Mouse (Mus musculus): Measurements from ENCODE around the gene Lrrc55. TPM values are rescaled to one million over a fixed set of nuclear protein-coding genes. Genes with fewer than 3 reads are reported as not detected.

Lrrc55 gene
- polyA plus RNA-seq, 1 experiment, result 0.61 TPM

- DNase-seq, result no peak
- H3K27ac ChIP-seq (ENCODE audit: insufficient read depth, low read depth, low read length), result no peak overlapping the region
- 77% methylated on average over 3 of the region's 3 CpGs for WGBS
- H3K4me1 ChIP-seq (ENCODE audit: control insufficient read depth, insufficient read depth, low read length), result no peaks in the 10 kb centered on the region
- H3K27me3 ChIP-seq (replicated peaks; ENCODE audit: control insufficient read depth, insufficient read depth, low read length), result no peaks in the 10 kb centered on the region
- H3K4me3 ChIP-seq (ENCODE audit: insufficient read depth, low read depth, low read length), result no peak overlapping the region
- no peaks in the 10 kb centered on the region for H3K36me3 ChIP-seq (ENCODE audit: control insufficient read depth, insufficient read depth, low read length)
- TF ChIP-seq POLR2A (IDR thresholded peaks at IDR 0.05; ENCODE audit: low read depth, low read length), result no peak
- TF ChIP-seq CTCF (conservative IDR thresholded peaks at IDR 0.05; ENCODE audit: insufficient read depth, insufficient read length, low read depth, low read length), result no peak
Observed at GRCm38 (mm10) chr2:85227816-85228335, 30.9 kb upstream of the Lrrc55 start.

GRCm38 (mm10) chr2:85224221-85225179 lies 27.5 kb upstream of the Lrrc55 start:
- Histone ChIP-seq H3K27ac (ENCODE audit: insufficient read depth, low read depth, low read length) (no peak overlapping the region), H3K27me3 (replicated peaks; ENCODE audit: control insufficient read depth, insufficient read depth, low read length) (no peaks in the 10 kb centered on the region), H3K4me3 (ENCODE audit: insufficient read depth, low read depth, low read length) (no peak overlapping the region), H3K4me1 (ENCODE audit: control insufficient read depth, insufficient read depth, low read length) (no peaks in the 10 kb centered on the region), H3K36me3 (ENCODE audit: control insufficient read depth, insufficient read depth, low read length) (no peaks in the 10 kb centered on the region)
- WGBS, result 43% methylated on average over 17 of the region's 17 CpGs
- TF ChIP-seq CTCF (conservative IDR thresholded peaks at IDR 0.05; ENCODE audit: insufficient read depth, insufficient read length, low read depth, low read length) (no peak), POLR2A (IDR thresholded peaks at IDR 0.05; ENCODE audit: low read depth, low read length) (no peak)
- DNase-seq, result no peak

GRCm38 (mm10) chr2:85216606-85217005 lies 19.6 kb upstream of the Lrrc55 start:
- DNase-seq, result no peak
- TF ChIP-seq CTCF (conservative IDR thresholded peaks at IDR 0.05; ENCODE audit: insufficient read depth, insufficient read length, low read depth, low read length) (no peak), POLR2A (IDR thresholded peaks at IDR 0.05; ENCODE audit: low read depth, low read length) (no peak)
- Histone ChIP-seq H3K27me3 (replicated peaks; ENCODE audit: control insufficient read depth, insufficient read depth, low read length) (no peaks in the 10 kb centered on the region), H3K4me3 (ENCODE audit: insufficient read depth, low read depth, low read length) (no peak overlapping the region), H3K36me3 (ENCODE audit: control insufficient read depth, insufficient read depth, low read length) (no peaks in the 10 kb centered on the region), H3K4me1 (ENCODE audit: control insufficient read depth, insufficient read depth, low read length) (no peaks in the 10 kb centered on the region), H3K27ac (ENCODE audit: insufficient read depth, low read depth, low read length) (no peak overlapping the region)

GRCm38 (mm10) chr2:85213746-85214145 lies 16.7 kb upstream of the Lrrc55 start:
- no peak for DNase-seq
- Histone ChIP-seq H3K36me3 (ENCODE audit: control insufficient read depth, insufficient read depth, low read length) (no peaks in the 10 kb centered on the region), H3K4me1 (ENCODE audit: control insufficient read depth, insufficient read depth, low read length) (no peaks in the 10 kb centered on the region), H3K27me3 (replicated peaks; ENCODE audit: control insufficient read depth, insufficient read depth, low read length) (no peaks in the 10 kb centered on the region), H3K4me3 (ENCODE audit: insufficient read depth, low read depth, low read length) (no peak overlapping the region), H3K27ac (ENCODE audit: insufficient read depth, low read depth, low read length) (no peak overlapping the region)
- TF ChIP-seq CTCF (conservative IDR thresholded peaks at IDR 0.05; ENCODE audit: insufficient read depth, insufficient read length, low read depth, low read length), result no peak
- no peak for TF ChIP-seq POLR2A (IDR thresholded peaks at IDR 0.05; ENCODE audit: low read depth, low read length)
- 87% methylated on average over 2 of the region's 2 CpGs for WGBS

GRCm38 (mm10) chr2:85209301-85209700 lies 12.3 kb upstream of the Lrrc55 start:
- TF ChIP-seq CTCF (conservative IDR thresholded peaks at IDR 0.05; ENCODE audit: insufficient read depth, insufficient read length, low read depth, low read length), result no peak
- no peak for TF ChIP-seq POLR2A (IDR thresholded peaks at IDR 0.05; ENCODE audit: low read depth, low read length)
- DNase-seq, result no peak
- Histone ChIP-seq H3K36me3 (ENCODE audit: control insufficient read depth, insufficient read depth, low read length) (no peaks in the 10 kb centered on the region), H3K4me1 (ENCODE audit: control insufficient read depth, insufficient read depth, low read length) (no peaks in the 10 kb centered on the region), H3K27me3 (replicated peaks; ENCODE audit: control insufficient read depth, insufficient read depth, low read length) (no peaks in the 10 kb centered on the region), H3K4me3 (ENCODE audit: insufficient read depth, low read depth, low read length) (no peak overlapping the region), H3K27ac (ENCODE audit: insufficient read depth, low read depth, low read length) (no peak overlapping the region)
- WGBS, result 75% methylated on average over 5 of the region's 5 CpGs

GRCm38 (mm10) chr2:85205170-85205569 lies 8.2 kb upstream of the Lrrc55 start:
- no peak for DNase-seq
- no peak overlapping the region for H3K27ac ChIP-seq (ENCODE audit: insufficient read depth, low read depth, low read length)
- no peaks in the 10 kb centered on the region for H3K36me3 ChIP-seq (ENCODE audit: control insufficient read depth, insufficient read depth, low read length)
- no peaks in the 10 kb centered on the region for H3K27me3 ChIP-seq (replicated peaks; ENCODE audit: control insufficient read depth, insufficient read depth, low read length)
- no peak overlapping the region for H3K4me3 ChIP-seq (ENCODE audit: insufficient read depth, low read depth, low read length)
- 88% methylated on average over 8 of the region's 8 CpGs for WGBS
- TF ChIP-seq POLR2A (IDR thresholded peaks at IDR 0.05; ENCODE audit: low read depth, low read length) (no peak), CTCF (conservative IDR thresholded peaks at IDR 0.05; ENCODE audit: insufficient read depth, insufficient read length, low read depth, low read length) (no peak)
- H3K4me1 ChIP-seq (ENCODE audit: control insufficient read depth, insufficient read depth, low read length), result no peaks in the 10 kb centered on the region
